Mouse (Mus musculus): ENCODE measurements at regions not wholly inside any gene's neighbourhood (a gene's known extent, or its start where the extent isn't known, plus 50 kb on each side); places are given as distances from the start of the nearest gene placed in this dataset.

DNA sequence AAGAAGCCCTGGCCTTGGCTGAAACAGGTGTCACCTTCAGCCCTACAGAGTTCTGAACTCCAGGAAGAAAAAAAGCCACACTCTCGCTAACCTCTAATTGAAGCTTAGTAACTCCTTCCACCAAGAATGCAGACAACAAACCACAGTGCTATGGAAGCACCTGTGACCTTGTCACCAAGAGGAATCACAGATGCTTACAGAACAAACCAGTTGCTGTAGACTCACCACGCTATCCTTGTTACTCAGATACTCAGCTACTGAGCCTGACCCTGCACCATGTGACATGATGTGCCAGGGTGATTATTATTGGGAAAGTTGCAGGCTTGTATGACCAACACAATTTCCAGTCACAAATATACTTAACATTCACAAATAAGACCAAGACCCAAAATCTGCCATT, 104.6 kb downstream of the Sp3 start:
- no peak for DNase-seq (ENCODE audit: low spot score in 2 of 2)

DNA sequence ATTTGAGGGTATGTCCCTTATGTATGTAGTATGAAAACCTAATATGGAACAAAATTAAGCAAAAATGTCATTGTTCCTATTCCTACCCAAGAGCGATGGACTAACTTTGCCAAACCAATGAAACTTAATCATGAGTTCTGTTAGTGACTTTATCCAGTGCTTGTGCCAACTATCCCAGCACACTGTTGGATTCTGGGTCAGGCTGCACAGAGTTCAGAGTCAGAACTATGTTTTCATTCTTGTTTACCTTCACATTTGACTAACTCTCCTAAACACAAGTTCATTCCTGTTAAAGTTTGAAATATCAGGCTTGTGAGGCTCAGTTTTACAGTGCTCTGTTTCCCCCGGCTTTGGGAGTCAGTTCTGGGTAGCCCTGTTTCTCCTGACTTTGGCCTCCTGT, 100.2 kb downstream of the Sp3 start:
- DNase-seq (ENCODE audit: low spot score in 2 of 2) = no peak

DNA sequence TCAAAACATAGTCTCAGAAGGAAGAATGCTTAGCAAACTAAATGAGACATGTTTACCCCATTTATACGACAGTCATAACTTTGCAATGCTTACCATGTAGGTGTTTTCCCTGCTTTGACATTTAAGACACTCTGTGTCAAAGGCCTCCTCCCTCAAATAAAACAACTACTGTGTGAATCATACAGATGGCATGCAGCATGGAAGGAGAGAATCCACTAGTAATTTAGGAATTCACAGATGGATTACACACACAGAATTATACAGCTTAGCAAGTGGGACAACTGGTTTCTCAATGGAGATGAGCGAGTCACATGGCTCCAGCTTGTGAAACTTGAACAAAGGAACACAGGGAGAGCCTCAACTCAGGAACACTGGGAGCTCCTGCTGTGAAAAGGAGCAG, 98.7 kb downstream of the Sp3 start:
- DNase-seq (ENCODE audit: low spot score in 2 of 2) = no peak

DNA sequence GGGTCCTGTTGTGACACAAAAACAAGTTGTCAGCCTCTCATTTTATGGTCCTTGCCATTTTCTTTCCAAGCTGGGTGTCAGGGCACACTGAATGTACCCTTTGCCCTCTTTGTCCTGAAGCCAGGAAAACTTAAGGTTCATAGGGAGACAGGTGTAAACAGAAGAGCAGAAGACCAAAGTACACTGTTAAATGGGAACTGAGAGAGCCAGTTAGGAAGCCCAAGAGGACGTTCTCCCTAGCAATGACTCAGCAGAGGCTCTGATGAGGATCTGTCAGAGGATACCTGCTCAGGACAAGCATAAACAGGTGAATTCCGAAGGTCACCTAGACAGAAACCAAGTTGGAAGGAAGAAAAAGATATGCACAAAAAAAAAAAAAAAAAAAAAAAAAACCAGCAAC, 94.0 kb downstream of the Sp3 start:
- no peak for DNase-seq (ENCODE audit: low spot score in 2 of 2)

Measured in adrenal gland, postnatal 4 days (tissue).